Mouse (Mus musculus): ENCODE results near the gene Ap3b2.

GRCm38 (mm10) chr7:81476833-81477232, 16.9 kb downstream of the Ap3b2 start:
- TF ChIP-seq CTCF (IDR thresholded peaks at IDR 0.05; ENCODE audit: insufficient read depth, low read depth, low read length) = no peak
- TF ChIP-seq POLR2A (IDR thresholded peaks at IDR 0.05; ENCODE audit: insufficient read depth, low read depth, low read length) = no peak

All from olfactory bulb, adult 2 months (tissue).